Mouse (Mus musculus) adrenal gland, postnatal 0 days (tissue): ENCODE data around the gene Add2. TPM values are rescaled to one million over a fixed set of nuclear protein-coding genes. Genes with fewer than 3 reads are reported as not detected.

Source experiments
- polyA plus RNA-seq: library from polyadenylated mRNA; unstranded; fragments of >200 nt; fragmentation: Nextera tagmentation; extraction: Ambion mirVana; gene quantifications from 2 replicates; pipeline ENCODE4 v1.2.1, GENCODE M21; 2015

The Add2 gene
- polyA plus RNA-seq: 10.4 and 28.0 TPM in 2 replicates

DNA sequence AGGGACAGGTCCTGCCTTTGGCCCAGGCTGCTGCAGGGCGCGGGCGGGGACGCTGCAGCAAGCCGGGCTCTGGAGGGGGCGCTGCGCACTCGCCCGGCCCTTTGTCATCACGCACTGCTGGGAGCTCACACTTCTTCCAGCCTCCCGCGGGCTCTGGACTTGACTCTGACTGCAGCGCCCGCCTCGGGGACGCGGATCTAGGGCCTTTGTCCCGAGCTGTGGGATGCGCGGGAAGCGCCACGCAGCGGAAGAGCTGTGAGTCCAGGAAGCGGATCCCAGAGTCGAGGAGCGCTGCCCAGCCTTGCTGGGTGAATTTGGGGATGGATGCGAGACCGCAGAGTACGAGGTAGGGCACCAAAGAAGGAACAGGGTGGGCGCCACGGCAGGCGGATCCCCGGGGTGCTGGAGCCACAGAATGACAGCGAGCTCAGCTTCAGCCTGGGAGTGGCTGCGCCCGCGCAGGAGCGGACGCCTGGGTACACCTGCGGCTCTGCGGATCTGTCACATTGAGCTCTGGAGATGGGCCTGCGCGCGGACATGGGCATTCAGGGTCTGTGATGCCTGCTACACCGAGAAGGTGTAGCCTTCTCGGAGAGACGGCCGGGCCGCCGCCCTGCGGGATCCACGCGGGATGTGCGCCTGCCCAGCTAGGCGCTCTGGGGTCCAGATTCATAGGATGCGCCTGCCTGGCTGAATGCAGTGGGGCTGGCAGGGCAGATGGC is at the start of gene Add2:
Gene Add2, plus strand, starts transcription at position 81 of the 722 bp plus-strand sequence.

DNA sequence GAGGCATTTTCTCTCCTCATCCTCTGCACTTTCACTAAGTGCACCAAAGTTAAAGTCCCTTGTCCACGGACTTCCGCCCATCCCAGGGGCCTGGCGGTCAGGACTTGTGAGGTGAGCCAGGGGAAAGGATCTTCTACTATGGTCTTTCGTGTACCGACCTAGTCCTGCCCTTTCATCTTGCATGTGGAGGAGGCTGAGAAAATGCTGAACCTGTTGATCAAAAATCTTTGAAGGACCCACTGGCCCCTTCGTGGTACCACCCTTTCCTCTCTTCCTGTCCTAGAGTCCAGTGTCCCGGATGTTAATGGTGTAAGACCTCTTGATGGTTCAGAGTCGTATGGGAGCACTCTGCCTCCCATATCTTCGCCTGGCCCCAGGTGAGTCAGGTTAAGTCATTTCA is 12.6 kb upstream of the Add2 start, which contains the start of gene Figla:
Gene Figla, plus strand, starts transcription at position 301 of the 400 bp plus-strand sequence.

Other genes starting within 250 kb of the Add2 start
- gene Nat8f6, start 207.7 kb upstream of the Add2 start, polyA plus RNA-seq: not detected in 2 replicates
- gene Nat8f5, start 207.7 kb upstream of the Add2 start, polyA plus RNA-seq: 0.17 and 1.4 TPM in 2 replicates
- 0.55 and 1.5 TPM in 2 replicates for gene Nat8, start 196.6 kb upstream of the Add2 start, polyA plus RNA-seq
- 0.14 and 0.19 TPM in 2 replicates for gene Nat8f2, start 159.5 kb upstream of the Add2 start, polyA plus RNA-seq
- gene Nat8f4, start 123.8 kb upstream of the Add2 start, polyA plus RNA-seq: 5.2 and 12.2 TPM in 2 replicates
- gene Tprkb, start 116.8 kb upstream of the Add2 start, polyA plus RNA-seq: 69.0 and 77.5 TPM in 2 replicates
- 62.4 and 80.9 TPM in 2 replicates for gene Nat8f1, start 113.0 kb upstream of the Add2 start, polyA plus RNA-seq
- gene Dusp11, start 67.0 kb upstream of the Add2 start, polyA plus RNA-seq: 26.2 and 34.7 TPM in 2 replicates
- 0.71 TPM in 1 of 2 replicates, not detected in the other for gene Figla, start 12.5 kb upstream of the Add2 start, polyA plus RNA-seq
- gene Tgfa, start 166.5 kb downstream of the Add2 start, polyA plus RNA-seq: 3.8 and 5.6 TPM in 2 replicates